ENCODE assay signal across 22 mouse cellular contexts in genomic region chr4:65491541-65491940, GRCm38 (mm10).
DNase-seq lines count a peak whose midpoint lies in the region; ATAC-seq and TF ChIP-seq lines count a peak whose summit lies in the region.
"Had no signal": no experiment of that assay in that cellular context is flagged by ENCODE, and none has a peak within 500 bp of the region (broad histone marks: within the 10 kb centered on the region; RNA-seq: fewer than 3 reads in every experiment).

No protein-coding gene starts in this region.

- no peak overlapping the region for H3K4me3 ChIP-seq in forebrain, embryonic 14.5 days (ENCODE audit: low read depth, low read length)
- H3K4me3 ChIP-seq in forebrain, embryonic 15.5 days, result no peak overlapping the region
- no peak overlapping the region for H3K4me3 ChIP-seq in kidney, adult 2 months (ENCODE audit: insufficient read depth, low read depth, low read length)
- H3K4me3 ChIP-seq in kidney, embryonic 16.5 days (ENCODE audit: low read length), result no peak overlapping the region
- H3K4me3 ChIP-seq in thymus, adult 2 months (ENCODE audit: control insufficient read depth, insufficient read depth, low read length), result no peak overlapping the region
- H3K4me3 ChIP-seq: embryonic facial prominence, embryonic 12.5 days; liver, embryonic 12.5 days; stomach, embryonic 15.5 days had no signal

- no peak for ATAC-seq in forebrain, embryonic 14.5 days
- no peak for ATAC-seq in forebrain, embryonic 15.5 days (replicated peaks)
- peak; percentile 47; the same call in 1 of the 2 replicates for ATAC-seq in kidney, embryonic 16.5 days (ENCODE audit: low FRiP score, low TSS enrichment)
- no peak for ATAC-seq in erythroid progenitor cell, adult 5-6 weeks (replicated peaks; ENCODE audit: low FRiP score, poor library complexity, severe bottlenecking)
- ATAC-seq: hindbrain, embryonic 16.5 days; liver, embryonic 12.5 days; liver, postnatal 0 days; midbrain, embryonic 16.5 days had no signal

- H3K9me3 ChIP-seq in forebrain, embryonic 14.5 days (replicated peaks; ENCODE audit: control insufficient read depth, low read length), result no peaks in the 10 kb centered on the region
- H3K9me3 ChIP-seq in forebrain, embryonic 15.5 days, result no peaks in the 10 kb centered on the region
- no peaks in the 10 kb centered on the region for H3K9me3 ChIP-seq in kidney, embryonic 16.5 days (ENCODE audit: low read length)
- H3K9me3 ChIP-seq: embryonic facial prominence, embryonic 12.5 days; liver, embryonic 12.5 days; stomach, embryonic 15.5 days had no signal

- no peak overlapping the region for H3K27ac ChIP-seq in forebrain, embryonic 14.5 days (ENCODE audit: low read depth, low read length)
- no peak overlapping the region for H3K27ac ChIP-seq in forebrain, embryonic 15.5 days (replicated peaks)
- peak overlapping the region; percentile 59 for H3K27ac ChIP-seq in kidney, adult 2 months (ENCODE audit: insufficient read depth, low read depth, low read length)
- no peak overlapping the region for H3K27ac ChIP-seq in kidney, embryonic 16.5 days (ENCODE audit: low read length)
- no peak overlapping the region for H3K27ac ChIP-seq in thymus, adult 2 months (ENCODE audit: control insufficient read depth, insufficient read depth, low read length)
- H3K27ac ChIP-seq: embryonic facial prominence, embryonic 12.5 days; liver, embryonic 12.5 days; stomach, embryonic 15.5 days had no signal

- no peak overlapping the region for H3K9ac ChIP-seq in forebrain, embryonic 14.5 days (ENCODE audit: low read length)
- H3K9ac ChIP-seq in forebrain, embryonic 15.5 days (replicated peaks), result no peak overlapping the region
- no peak overlapping the region for H3K9ac ChIP-seq in kidney, embryonic 16.5 days (replicated peaks; ENCODE audit: low read length)
- H3K9ac ChIP-seq: embryonic facial prominence, embryonic 12.5 days; liver, embryonic 12.5 days; liver, postnatal 0 days; stomach, embryonic 15.5 days had no signal

- no peaks in the 10 kb centered on the region for H3K36me3 ChIP-seq in forebrain, embryonic 14.5 days (ENCODE audit: control insufficient read depth, insufficient read depth, low read length)
- no peaks in the 10 kb centered on the region for H3K36me3 ChIP-seq in forebrain, embryonic 15.5 days
- no peaks in the 10 kb centered on the region for H3K36me3 ChIP-seq in kidney, adult 2 months (ENCODE audit: control insufficient read depth, insufficient read depth, low read length)
- H3K36me3 ChIP-seq in kidney, embryonic 16.5 days (ENCODE audit: insufficient read depth, low read length), result no peaks in the 10 kb centered on the region
- H3K36me3 ChIP-seq in thymus, adult 2 months (ENCODE audit: control insufficient read depth, insufficient read depth, low read length), result no peaks in the 10 kb centered on the region
- H3K36me3 ChIP-seq: embryonic facial prominence, embryonic 12.5 days; liver, embryonic 12.5 days; stomach, embryonic 15.5 days had no signal

- no peaks in the 10 kb centered on the region for H3K4me1 ChIP-seq in forebrain, embryonic 14.5 days (ENCODE audit: control insufficient read depth, insufficient read depth, low read length)
- peaks cover 2% of the 10 kb centered on the region; the same call in 1 of the 2 replicates for H3K4me1 ChIP-seq in forebrain, embryonic 15.5 days
- peaks cover 7% of the 10 kb centered on the region for H3K4me1 ChIP-seq in kidney, adult 2 months (ENCODE audit: control insufficient read depth, insufficient read depth, low read length)
- peaks cover 10% of the 10 kb centered on the region for H3K4me1 ChIP-seq in kidney, embryonic 16.5 days (ENCODE audit: insufficient read depth, low read length)
- no peaks in the 10 kb centered on the region for H3K4me1 ChIP-seq in thymus, adult 2 months (replicated peaks; ENCODE audit: control insufficient read depth, insufficient read depth, low read length)
- H3K4me1 ChIP-seq: liver, embryonic 12.5 days; stomach, embryonic 15.5 days had no signal

- TF ChIP-seq CTCF in kidney, adult 2 months (conservative IDR thresholded peaks at IDR 0.05; ENCODE audit: insufficient read depth, insufficient read length, low read depth, low read length), result no peak
- TF ChIP-seq CTCF in thymus, adult 2 months (IDR thresholded peaks at IDR 0.05; ENCODE audit: borderline replicate concordance, control insufficient read depth, extremely low read depth, insufficient read depth, low read length, poor library complexity), result no peak

- WGBS in forebrain, embryonic 14.5 days, result 76% methylated on average over 2 of the region's 2 CpGs
- WGBS in forebrain, embryonic 15.5 days, result 72% methylated on average over 2 of the region's 2 CpGs
- WGBS in kidney, adult 2 months, result 38% methylated on average over 2 of the region's 2 CpGs
- WGBS in kidney, embryonic 16.5 days, result 25% methylated on average over 2 of the region's 2 CpGs
- WGBS in thymus, adult 2 months, result 72% methylated on average over 2 of the region's 2 CpGs

- H3K4me2 ChIP-seq in forebrain, embryonic 14.5 days (ENCODE audit: low read length), result no peak overlapping the region
- H3K4me2 ChIP-seq in forebrain, embryonic 15.5 days (replicated peaks), result no peak overlapping the region
- H3K4me2 ChIP-seq in kidney, embryonic 16.5 days (replicated peaks; ENCODE audit: low read depth, low read length), result no peak overlapping the region
- H3K4me2 ChIP-seq: embryonic facial prominence, embryonic 12.5 days; liver, embryonic 12.5 days; midbrain, embryonic 11.5 days; stomach, embryonic 15.5 days had no signal

- no peak for TF ChIP-seq POLR2A in kidney, adult 2 months (IDR thresholded peaks at IDR 0.05; ENCODE audit: low read depth, low read length)
- no peak for TF ChIP-seq POLR2A in thymus, adult 2 months (IDR thresholded peaks at IDR 0.05; ENCODE audit: control insufficient read depth, extremely low read depth, insufficient read depth, low read length, poor library complexity)

- H3K27me3 ChIP-seq in forebrain, embryonic 14.5 days (replicated peaks; ENCODE audit: control insufficient read depth, insufficient read depth, low read length), result no peaks in the 10 kb centered on the region
- no peaks in the 10 kb centered on the region for H3K27me3 ChIP-seq in forebrain, embryonic 15.5 days
- H3K27me3 ChIP-seq in kidney, adult 2 months (replicated peaks; ENCODE audit: control insufficient read depth, insufficient read depth, low read length), result no peaks in the 10 kb centered on the region
- no peaks in the 10 kb centered on the region for H3K27me3 ChIP-seq in kidney, embryonic 16.5 days (ENCODE audit: insufficient read depth, low read length)
- H3K27me3 ChIP-seq in thymus, adult 2 months (ENCODE audit: control insufficient read depth, insufficient read depth, low read length), result no peaks in the 10 kb centered on the region
- H3K27me3 ChIP-seq: embryonic facial prominence, embryonic 12.5 days; liver, embryonic 12.5 days; stomach, embryonic 15.5 days had no signal

- DNase-seq in forebrain, embryonic 14.5 days (ENCODE audit: low spot score), result peak; percentile 13
- peak; percentile 92 for DNase-seq in kidney, adult 2 months
- peak; percentile 45 to 86 for DNase-seq in kidney, postnatal 36 days
- DNase-seq in thymus, adult 2 months, result no peak
- DNase-seq: adrenal gland, postnatal 25 days; cerebellum, adult 2 months; cerebellum, postnatal 25 days; gastrocnemius, postnatal 10 days; left cerebral cortex, postnatal 4 days; liver, postnatal 0 days; lung, postnatal 36 days; right cerebral cortex, postnatal 25 days; thymus, postnatal 25 days had no signal
